Mouse (Mus musculus): ENCODE data around the gene Spo11.

Gene Spo11

DNA sequence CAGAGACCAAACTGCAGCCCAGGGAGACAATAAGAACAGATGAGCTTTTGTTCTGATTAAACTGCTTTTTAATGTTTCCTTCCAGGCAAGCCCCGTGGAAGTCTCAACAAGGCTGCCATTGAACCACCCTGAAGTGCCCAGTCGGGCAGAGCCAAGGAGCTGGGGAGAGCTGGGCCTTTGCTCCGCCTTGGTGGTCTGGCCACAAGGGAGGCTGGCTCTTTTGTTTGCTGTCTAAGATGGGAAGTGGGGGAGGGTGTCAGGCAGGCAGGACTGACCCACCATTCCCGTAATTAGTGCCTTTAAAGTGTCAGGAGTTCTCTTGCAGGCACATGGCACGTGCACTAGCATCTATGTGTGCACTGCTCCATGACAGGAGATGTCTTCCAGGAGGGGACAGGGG, 18.9 kb upstream of the Spo11 start:
- no peak for DNase-seq (ENCODE audit: extremely low read depth, low read depth)

DNA sequence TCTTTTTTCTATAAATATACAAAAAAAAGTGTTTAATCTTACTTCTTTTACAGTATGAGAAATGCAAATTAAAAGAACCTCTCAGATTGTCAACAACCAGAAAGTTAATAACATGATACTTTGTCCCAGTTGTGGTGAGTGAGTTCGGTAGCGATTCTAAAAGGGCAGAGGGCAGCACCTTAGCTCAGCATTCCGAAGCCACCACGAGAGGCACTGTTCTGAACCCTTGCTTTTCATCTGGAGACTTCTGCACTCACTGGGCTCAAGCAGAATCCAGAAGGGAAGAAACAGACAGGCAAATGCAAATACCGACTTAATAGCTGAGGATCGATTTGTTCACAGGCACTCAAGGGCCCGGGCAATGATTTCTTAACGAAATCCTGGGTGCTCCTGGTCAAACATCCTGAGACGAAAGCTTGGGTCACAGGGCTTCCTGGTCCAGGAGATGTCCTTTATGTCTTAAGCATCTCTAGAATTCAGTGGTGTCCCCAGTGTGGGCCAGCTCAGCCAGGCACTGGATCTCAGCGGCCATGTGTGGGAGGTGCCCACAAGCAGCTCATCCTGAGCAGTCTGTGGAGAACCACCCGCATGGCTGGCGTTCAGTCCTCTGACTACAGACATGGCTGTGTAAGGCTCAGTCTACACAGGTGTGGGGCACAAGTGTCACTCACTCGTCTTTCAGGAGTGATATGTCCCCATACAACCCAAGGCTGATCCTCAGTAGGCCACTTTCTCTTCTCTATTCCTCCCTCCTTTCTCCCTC, 18.3 kb upstream of the Spo11 start:
- no peak for DNase-seq (ENCODE audit: extremely low read depth, low read depth)

DNA sequence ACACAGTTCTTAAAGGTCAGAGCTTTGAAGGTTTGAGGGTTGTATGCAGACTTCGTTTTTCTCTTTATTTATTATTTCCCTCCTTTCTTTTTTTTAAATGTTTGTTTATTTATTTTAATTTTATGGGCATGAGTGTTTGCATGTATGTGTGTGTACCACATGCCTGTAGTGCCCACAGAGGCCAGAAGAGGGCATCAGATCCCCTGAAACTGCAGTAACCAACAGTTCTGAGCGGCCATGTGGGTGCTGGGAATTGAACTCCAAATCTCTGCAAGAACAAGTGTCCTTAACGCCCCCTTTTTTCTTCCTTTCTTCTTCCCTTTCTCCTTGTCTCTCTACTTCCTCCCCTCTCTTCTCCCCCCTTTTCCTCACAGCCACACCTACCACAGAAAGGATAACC, 17.1 kb upstream of the Spo11 start:
- no peak for DNase-seq (ENCODE audit: extremely low read depth, low read depth)

DNA sequence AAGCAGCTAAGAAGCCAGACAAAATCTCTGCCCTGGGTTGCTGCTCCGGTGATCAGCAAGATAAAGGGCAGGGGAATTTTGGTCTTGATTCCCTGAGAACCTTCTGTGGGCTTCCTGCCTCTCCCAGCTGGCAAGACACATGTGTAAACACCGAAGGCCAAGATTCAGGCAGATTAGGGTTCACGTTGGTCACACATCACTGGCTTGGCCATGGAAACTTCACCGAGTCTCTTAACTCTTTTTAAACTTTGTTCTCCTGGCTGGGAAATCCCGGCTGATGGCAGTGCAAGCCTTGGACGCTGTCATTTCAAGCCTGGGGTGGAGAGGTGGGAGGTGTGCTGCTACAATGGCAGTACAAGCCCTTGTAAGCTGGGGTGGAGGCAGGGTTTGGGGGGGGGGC, 16.3 kb upstream of the Spo11 start:
- DNase-seq (ENCODE audit: extremely low read depth, low read depth): no peak

DNA sequence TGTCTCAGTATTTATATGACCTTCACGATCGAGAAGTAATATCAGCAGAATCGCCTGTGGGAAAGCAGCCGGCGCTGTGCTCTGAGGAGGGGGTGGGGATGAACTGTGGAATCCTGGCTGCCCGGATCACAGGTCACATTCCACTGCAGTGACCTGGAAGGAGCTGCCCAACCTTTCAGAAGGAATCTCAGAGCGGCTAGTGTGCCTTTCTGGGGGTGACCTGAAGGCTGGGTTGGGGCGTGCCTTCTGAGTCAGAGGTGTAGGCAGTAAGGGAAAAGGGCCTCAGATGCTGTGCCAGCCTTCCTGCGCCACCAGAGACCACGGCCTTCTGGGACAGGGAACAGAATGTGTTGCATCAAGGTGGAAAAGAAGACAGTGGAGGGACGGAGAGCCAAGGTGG, 12.3 kb upstream of the Spo11 start:
- DNase-seq (ENCODE audit: extremely low read depth, low read depth): no peak

DNA sequence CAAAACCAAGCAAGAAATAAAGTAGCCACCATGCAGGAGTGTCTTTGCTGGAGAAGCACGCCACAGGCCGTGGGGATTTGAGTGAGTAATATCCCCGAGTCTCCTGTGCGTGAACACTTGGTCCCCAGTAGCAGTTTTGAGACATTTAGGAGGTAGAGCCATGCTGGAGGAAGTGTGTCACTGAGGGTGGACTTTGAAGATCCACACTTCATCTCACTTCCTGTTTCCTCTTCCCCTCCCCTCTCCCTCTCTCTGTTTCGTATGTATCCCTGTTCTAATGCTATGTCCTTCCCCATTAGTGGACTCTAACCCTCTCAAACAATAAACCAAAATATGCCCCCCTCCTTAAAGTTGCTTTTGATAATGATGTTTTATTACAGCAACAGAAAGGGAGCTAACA, 11.0 kb upstream of the Spo11 start:
- no peak for DNase-seq (ENCODE audit: extremely low read depth, low read depth)

DNA sequence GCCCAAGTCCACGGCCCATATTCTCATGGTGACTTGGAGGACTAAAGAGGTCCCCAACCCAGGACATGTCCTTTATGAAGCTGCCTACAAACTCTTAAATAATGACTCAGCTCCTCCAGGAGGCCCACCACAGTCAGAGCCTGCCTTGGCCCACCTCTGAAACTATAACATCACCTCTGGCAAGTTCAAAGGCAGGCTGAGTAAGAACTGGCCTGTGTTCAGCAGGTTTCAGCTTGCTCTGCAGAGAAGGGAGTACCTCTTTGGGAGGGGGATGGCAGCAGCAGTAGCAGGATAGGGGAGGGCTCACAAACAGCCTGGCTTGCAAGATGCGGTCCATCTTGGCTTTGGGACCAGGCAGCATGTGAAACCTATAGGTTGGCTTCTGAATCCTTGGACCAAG, 5.6 kb upstream of the Spo11 start:
- no peak for DNase-seq (ENCODE audit: extremely low read depth, low read depth)

DNA sequence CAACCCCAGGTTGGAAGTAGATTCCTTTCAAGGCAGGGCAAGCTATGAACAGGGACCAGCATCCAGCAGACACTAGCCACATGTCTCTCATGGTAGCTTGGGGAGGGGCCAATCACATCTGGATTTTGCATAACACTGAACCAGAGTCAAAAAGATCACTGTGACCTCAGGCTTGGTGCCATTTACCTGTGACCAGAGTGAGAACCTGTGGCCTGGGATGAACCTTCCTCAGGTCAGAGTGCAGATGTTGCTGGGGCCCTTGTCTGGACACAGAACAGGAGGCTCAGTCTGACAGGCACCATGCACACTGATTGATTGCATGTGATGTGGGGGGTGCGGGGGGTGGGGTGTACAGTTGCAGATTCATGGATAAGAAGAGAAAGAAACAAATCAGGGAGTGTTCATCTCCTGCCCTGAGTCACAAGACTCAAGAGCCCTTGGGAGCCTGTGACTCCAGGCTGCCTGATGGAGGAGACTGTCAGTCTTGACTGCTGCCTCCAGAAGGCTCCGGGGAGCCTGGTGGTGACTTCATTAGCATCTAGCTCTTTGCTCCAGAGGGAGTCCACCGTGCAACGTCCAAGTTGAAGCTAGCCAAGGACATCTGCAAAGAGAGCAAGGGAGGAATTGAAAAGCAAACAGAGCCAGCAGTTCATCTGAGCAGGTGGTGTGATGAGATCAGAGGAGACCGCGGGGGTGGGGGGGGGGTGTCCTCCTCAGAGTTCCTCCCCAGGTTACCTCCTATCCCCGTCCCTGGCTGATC, 3.5 kb upstream of the Spo11 start:
- DNase-seq (ENCODE audit: extremely low read depth, low read depth): no peak

DNA sequence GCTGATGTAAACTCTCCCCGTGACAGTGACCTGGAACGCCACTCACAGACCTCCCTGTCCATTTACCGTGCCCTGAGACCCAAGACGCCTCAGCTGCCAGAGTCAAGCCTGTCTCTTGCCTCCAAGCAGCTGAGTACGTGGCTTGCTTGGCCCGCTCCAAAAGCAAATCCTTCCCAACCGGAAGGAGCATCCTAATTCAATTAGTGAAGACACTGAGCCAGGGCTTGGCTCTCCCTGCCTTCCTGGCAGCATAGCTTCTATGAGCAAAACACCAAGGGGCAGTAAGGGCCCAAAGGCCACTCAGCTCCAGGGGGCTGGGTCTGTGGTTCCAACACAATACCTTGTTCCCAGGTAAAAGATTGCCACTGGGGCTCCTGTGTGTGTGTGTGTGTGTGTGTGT, 2.8 kb upstream of the Spo11 start:
- no peak for DNase-seq (ENCODE audit: extremely low read depth, low read depth)

DNA sequence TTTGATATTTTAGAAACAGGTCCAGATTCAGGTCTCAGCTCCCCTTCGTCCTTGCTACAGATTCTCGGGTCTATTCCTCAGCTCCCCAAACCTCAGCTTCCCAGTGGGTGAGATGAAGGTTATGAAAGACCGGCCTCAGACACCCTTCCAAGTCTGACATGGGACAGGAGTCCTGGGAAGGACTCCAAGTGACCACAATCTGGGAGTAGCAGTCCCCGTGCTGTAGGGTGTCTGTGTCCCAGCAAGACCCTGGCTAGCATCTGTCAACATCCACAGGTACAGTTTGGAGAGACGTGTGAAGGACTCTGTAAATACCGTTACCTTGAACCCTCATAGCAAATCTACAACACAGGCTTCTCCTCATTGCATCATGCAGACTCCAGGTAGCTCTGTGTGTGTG, 2.3 kb upstream of the Spo11 start:
- DNase-seq (ENCODE audit: extremely low read depth, low read depth): no peak

DNA sequence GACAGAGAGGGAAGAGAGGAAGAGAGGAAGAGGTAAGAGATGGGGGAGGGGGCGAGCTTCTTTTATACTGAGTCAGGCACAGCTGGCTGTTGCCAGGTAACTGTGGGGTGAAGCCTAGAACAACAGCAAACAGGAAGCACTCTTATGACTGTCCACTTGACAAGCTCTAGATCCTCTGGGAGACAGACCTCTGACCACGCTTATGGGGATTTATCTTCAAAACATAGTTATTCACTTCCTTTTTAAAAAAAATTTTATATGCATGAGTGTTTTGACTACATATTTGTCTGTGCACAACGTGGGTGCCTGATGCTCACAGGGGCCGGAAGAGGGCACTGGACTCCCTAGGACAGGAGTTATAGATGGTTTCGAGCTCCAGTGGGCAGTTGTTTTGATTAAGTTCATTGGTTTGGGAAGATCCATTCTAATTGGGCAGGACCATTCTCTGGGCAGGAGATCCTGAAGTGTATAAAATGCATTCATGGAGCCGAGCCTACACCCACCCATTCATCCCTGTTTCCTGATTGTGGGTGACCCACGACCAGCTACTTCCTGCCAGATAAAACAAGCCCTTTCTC, 750 bp upstream of the Spo11 start:
- no peak for DNase-seq (ENCODE audit: extremely low read depth, low read depth)

DNA sequence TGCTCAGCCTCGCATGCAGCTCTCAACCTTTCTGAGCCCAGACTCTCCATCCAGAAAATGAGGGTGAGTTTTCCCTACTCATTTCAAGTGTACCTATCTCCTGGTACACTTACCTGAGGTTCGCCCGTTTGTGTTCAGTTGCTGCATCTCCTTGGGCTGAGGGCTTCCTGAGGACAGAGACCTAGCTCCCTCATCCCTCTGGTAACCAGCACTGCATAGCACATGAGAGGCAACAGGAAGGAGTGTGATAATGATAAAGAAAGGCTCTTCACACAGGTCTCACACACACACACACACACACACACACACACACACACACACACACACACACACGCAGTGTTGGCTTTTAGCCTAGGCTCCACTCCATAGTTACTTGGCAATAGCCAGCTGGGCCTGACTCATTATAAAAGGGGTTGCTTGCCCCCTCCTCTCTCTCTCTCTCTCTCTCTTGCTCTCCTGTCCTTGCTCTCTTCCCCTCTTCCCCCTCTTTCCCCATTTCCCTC, 682 bp downstream of the Spo11 start:
- no peak for DNase-seq (ENCODE audit: extremely low read depth, low read depth)

DNA sequence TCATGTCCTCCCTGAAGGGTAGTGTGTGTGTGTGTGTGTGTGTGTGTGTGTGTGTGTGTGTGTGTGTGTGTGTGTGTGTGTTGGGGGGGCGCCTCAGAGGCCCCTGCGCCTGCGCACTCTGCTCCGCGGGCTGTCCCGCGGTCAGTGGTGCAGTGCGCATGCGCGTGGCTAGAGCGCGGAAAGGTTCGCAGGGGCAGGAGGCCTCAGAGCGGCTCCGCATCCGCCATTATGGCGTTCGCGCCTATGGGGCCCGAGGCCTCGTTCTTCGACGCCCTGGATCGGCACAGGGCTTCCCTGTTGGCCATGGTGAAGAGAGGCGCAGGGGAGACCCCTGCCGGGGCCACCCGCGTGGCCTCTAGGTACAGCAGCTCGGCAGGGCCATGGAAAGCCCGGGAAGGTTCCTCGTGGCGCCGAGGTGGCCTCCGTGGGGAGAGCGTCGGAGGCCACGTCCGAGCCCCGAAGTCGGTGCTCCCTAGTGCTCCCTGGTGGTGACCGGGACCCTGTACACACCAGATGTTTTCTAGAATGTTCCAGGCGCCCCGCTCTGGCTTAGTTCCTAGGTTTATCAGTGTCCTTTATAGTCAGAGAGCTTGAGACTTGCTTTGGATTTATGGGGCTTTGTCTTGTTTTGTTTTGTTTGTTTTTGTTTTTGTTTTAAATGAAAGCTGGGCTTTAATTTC, 2.3 kb downstream of the Spo11 start:
- no peak for DNase-seq (ENCODE audit: extremely low read depth, low read depth)

DNA sequence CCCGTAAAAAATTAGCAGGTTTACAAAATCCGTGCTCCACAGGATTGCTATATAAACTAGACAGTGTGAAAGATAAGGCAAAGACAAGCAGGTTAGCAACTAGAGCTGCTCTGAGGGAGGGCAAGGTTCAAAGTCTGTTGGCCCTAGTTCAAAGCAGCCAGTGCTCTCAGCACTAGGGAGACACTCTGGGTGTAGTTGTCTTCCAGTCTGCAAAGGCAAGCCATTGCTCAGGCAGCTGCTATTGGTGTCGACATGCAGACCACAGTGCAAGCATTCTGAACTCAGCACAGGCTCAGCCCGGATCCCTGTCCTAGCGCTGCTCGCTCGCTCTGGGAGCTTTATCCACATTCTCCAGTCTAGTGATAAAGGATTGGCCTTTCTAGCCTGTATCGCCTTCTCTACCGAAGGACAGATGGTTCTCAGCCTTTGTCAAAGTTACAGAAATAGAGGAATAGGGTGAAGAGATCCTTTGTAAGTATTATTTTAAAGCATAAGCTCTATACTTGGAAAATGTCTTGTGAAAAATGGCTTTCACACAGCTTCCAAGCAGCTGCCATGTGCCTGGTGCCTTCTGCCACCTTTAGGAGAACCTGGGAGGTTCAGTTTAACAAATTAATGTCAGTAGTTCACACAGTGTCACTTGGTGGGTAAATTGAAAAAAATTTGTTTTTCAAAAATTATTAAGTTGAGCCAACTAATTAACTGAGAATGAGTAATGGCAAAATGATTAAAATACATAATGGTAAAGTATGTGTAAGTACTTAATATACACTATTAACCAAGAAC, 5.5 kb downstream of the Spo11 start:
- DNase-seq (ENCODE audit: extremely low read depth, low read depth): no peak

DNA sequence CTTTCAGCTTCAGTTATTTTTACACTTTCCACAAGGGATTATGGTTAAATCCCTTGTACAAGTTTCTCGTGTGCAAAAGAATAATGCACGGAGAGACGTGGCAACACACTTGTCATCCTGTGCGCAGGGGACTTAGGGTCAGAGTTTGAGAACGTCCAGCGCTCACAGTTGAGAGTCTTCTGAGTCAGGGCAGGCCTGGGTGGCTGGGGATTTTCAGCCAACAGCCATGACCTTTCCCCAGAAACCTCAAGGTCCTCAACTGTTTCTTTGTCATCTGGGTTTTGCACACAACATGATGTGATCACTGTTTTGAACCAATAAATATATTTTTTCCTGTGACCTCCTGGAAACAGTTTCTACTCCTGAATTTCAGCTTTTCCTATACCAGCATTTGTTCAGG, 12.7 kb downstream of the Spo11 start:
- no peak for DNase-seq (ENCODE audit: extremely low read depth, low read depth)

DNA sequence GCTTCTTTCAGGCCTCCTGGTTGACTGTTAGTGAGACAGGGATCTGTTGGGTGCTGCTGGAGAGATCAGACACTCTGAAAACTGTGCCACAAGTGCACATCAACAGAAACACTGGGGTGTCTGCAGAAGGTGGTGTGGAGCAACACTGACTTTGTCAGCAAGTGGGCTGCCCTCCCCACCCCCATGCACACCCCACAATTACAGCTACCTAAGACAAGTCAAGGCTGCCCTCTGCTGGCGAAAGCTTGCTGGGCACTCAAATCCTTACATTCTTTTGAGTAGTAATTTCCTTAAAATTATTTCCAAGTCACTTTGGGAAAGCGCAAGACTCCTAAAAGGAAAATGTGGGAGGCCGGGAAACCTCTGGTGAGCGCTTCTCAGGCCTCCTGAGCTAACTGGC, 18.7 kb downstream of the Spo11 start:
- peak; percentile 36 for DNase-seq (ENCODE audit: extremely low read depth, low read depth)

DNA sequence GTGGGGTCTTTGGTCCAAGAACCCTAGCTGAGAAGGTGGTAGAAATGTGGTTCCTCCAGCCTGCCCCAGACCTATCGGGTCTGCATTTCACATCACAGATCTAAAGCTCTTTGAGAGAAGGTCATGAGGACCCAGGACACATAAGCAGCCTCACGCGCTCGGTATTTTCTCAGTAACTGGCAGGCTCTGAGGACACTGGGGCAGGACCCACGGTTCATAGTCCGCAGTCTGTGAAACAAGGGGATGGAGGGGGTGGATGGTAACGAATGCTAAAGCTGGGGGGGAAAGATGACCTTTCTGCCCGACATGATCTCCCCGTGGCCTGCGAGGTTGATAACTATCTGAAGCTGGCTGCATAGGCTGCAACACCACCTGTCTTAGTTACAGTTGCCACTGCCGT, 20.2 kb downstream of the Spo11 start:
- no peak for DNase-seq (ENCODE audit: extremely low read depth, low read depth)

DNA sequence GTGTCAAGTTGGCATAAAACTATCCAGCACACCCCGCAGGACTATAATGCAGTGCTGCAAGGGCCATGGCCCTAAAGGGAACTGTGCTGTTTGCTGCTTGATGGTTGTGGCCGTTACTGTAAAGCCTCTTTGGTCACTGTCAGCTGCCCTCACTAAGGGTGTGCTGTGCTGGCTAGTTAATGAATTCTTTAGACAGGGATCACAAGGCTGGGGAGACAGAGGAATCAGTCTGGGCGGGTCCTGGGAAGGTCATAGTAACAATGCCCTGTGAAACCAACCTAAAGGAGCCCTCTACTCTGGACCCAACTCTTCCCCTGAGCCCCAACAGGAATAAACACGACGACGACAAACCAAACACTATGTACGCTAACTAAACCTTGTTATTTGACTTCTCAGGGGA, 21.0 kb downstream of the Spo11 start:
- no peak for DNase-seq (ENCODE audit: extremely low read depth, low read depth)

DNA sequence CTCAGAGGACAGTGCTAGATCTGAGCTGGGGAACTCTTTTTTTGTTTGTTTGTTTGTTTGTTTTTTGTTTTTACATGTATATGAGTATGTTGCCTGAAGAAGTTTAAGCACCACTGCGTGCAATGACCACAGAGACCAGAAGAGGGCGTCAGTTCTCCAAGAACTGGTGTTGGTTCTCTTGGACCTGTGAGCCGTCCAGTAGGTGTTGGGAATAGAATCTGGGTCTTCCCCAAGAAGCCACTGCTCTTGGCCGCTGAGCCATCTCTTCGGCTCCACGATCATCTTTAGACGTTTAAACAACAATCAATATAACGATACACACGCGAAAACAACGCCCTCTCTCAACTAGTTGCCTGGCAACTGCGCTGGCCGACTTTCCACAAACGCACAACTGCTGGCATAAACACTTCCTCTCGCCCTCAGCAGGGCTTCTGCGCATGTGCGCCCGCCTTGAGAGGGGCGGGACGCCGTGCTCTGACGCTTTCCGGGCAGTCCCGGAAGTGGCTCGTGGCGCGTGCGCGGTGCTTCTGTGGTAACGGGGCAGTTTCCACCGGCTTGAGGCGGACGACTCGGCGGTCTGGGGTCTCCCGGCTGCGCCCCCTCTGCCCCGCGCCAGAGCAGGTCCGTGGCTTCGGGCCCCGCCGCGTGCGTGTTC, 22.3 kb downstream of the Spo11 start, which contains the start of gene Rae1:
Rae1 (plus strand) TSS at position 488 of the 655 bp plus-strand sequence.
- peak; percentile 87 for DNase-seq (ENCODE audit: extremely low read depth, low read depth)

DNA sequence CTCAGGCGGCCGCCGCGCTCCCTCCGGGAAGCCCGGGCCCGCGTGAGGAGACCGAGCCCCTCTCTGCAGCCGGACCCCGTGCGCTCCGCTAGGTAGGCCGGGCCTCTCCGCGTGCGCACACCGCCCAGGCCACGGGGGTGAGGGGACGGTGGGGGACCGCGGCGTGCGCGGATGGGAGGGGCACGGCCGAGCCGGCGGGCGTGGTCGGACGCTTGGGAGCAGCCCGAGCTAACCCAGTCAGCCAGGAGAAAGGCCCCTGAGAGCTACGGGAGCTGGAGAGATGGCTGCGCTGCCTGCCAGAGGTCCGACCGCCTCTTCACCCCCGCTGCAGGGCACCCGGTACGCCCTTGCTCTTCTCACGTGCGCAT, 22.8 kb downstream of the Spo11 start:
- no peak for DNase-seq (ENCODE audit: extremely low read depth, low read depth)

DNA sequence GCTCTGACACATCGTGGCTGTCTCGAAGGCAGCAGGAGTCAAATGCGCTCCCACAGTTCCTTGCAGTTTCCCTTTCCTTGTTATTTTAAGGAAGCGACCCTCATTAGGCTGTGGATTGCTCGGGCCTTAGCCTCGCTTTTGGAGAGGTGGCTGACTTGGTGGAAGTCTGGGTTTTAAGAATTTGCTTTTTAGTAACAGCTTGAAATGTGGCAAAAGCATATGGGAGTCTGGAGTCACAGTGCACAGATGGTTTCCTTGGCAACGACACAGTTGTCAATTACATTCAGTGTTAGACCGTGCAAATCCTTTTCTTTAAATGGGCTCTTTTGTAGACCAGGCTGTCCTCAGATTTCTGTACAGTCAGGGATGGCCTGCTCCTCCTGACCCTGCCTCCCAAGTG, 23.4 kb downstream of the Spo11 start:
- DNase-seq (ENCODE audit: extremely low read depth, low read depth): no peak
